Mouse (Mus musculus) MEL (cell line): ENCODE measurements around the gene Iscu.

Experiments
- CTCF ChIP-seq, 3 experiments: IDR thresholded peaks in 2 of 3; conservative IDR thresholded peaks in 1 of 3; 2 replicates each; pipeline ENCODE4 v1.5.1; 2011 to 2012; ENCODE audit warnings: low read length in 3 of 3, low read depth in 2 of 3, mild to moderate bottlenecking in 2 of 3, improper control_type of control experiment in 1 of 3, inconsistent platforms in 1 of 3, mixed read lengths in 1 of 3, moderate library complexity in 1 of 3; ENCODE audit not compliant: control insufficient read depth in 1 of 3, insufficient read depth in 1 of 3, poor library complexity in 1 of 3, severe bottlenecking in 1 of 3
- EP300 ChIP-seq, 2 experiments: IDR thresholded peaks; 2 replicates each; pipeline ENCODE4 v1.6.1; 2011; ENCODE audit warnings: improper control_type of control experiment in 2 of 2, low read length in 2 of 2, low read depth in 1 of 2, mild to moderate bottlenecking in 1 of 2
- GABPA ChIP-seq: IDR thresholded peaks from 2 replicates; pipeline ENCODE4 v1.6.1; 2012; ENCODE audit warnings: low read depth, mild to moderate bottlenecking, inconsistent platforms, low read length, improper control_type of control experiment, moderate library complexity
- POLR2A ChIP-seq, 2 experiments: IDR thresholded peaks; 2 replicates each; pipeline ENCODE4 v1.6.1; 2011 to 2012; ENCODE audit warnings: low read length in 2 of 2, mild to moderate bottlenecking in 2 of 2, control low read depth in 1 of 2, improper control_type of control experiment in 1 of 2, low read depth in 1 of 2, moderate library complexity in 1 of 2; ENCODE audit not compliant: control insufficient read depth in 1 of 2, insufficient read depth in 1 of 2, poor library complexity in 1 of 2
- POLR2AphosphoS2 ChIP-seq: IDR thresholded peaks from 2 replicates; pipeline ENCODE4 v1.6.1; 2011; ENCODE audit warnings: low read length, improper control_type of control experiment
- RCOR1 ChIP-seq: IDR thresholded peaks from 2 replicates; pipeline ENCODE4 v1.6.1; 2012; ENCODE audit warnings: low read depth, mild to moderate bottlenecking, inconsistent platforms, low read length, improper control_type of control experiment
- TBP ChIP-seq: IDR thresholded peaks from 2 replicates; pipeline ENCODE4 v1.8.0; 2011; ENCODE audit warnings: low read depth, low read length, improper control_type of control experiment
- ZNF384 ChIP-seq: IDR thresholded peaks from 2 replicates; pipeline ENCODE4 v1.6.1; 2012; ENCODE audit warnings: low read depth, mild to moderate bottlenecking, inconsistent platforms, low read length, improper control_type of control experiment

- TF ChIP-seq POLR2A (IDR thresholded peaks at IDR 0.05; ENCODE audit: control insufficient read depth in 1 of 2, insufficient read depth in 1 of 2, low read depth in 1 of 2, low read length in 2 of 2, poor library complexity in 1 of 2), result no peak
- TF ChIP-seq CTCF (IDR thresholded peaks at IDR 0.05 in 2 of 3, conservative IDR thresholded peaks at IDR 0.05 in 1 of 3; ENCODE audit: control insufficient read depth in 1 of 3, insufficient read depth in 1 of 3, low read depth in 2 of 3, low read length in 3 of 3, poor library complexity in 1 of 3, severe bottlenecking in 1 of 3), result no peak
- no peak for TF ChIP-seq POLR2AphosphoS2
- no peak for TF ChIP-seq EP300 (IDR thresholded peaks at IDR 0.05; ENCODE audit: low read depth in 1 of 2, low read length in 2 of 2)
- no peak for TF ChIP-seq ZNF384
- TF ChIP-seq GABPA, result no peak
- TF ChIP-seq TBP, result no peak
- no peak for TF ChIP-seq RCOR1
Measured at GRCm38 (mm10) chr5:113755347-113756030, 17.1 kb upstream of the Iscu start.
